Mouse (Mus musculus): ENCODE results near the gene Etfb. TPM values are rescaled to one million over a fixed set of nuclear protein-coding genes. Genes with fewer than 3 reads are reported as not detected.

Gene Etfb
- 101 and 105 TPM in 2 replicates for polyA plus RNA-seq (2012; rRNA removed)

GRCm38 (mm10) chr7:43443917-43444293 lies at the start of gene Etfb, which contains the start of gene Gm45233:
Etfb (plus strand) TSS chr7:43444083.
Gm45233 (plus strand) TSS chr7:43444128.

GRCm38 (mm10) chr7:43408131-43408553 lies 35.7 kb upstream of the Etfb start, which contains the start of gene Siglecg:
Siglecg (plus strand) TSS chr7:43408204.

GRCm38 (mm10) chr7:43427406-43427805 lies 16.5 kb upstream of the Etfb start, which contains the start of gene Lim2:
Lim2 (plus strand) TSS chr7:43427670.

GRCm38 (mm10) chr7:43436341-43437255 lies 7.3 kb upstream of the Etfb start, which contains the start of gene Nkg7:
Nkg7 (plus strand) TSS chr7:43437073.

GRCm38 (mm10) chr7:43440482-43440881 lies 3.4 kb upstream of the Etfb start, which contains the start of gene Cldnd2:
Cldnd2 (plus strand) TSS chr7:43440782.

GRCm38 (mm10) chr7:43462851-43463250 lies 19.0 kb downstream of the Etfb start, which contains the start of gene Vsig10l:
Vsig10l (plus strand) TSS chr7:43463151.

GRCm38 (mm10) chr7:43489631-43490125 lies 45.8 kb downstream of the Etfb start, which contains the start of gene Iglon5:
Iglon5 (minus strand) TSS chr7:43490075.

Other genes starting within 250 kb of the Etfb start
- 1.5 and 3.4 TPM in 2 replicates for gene Zfp715, start 130.8 kb upstream of the Etfb start, polyA plus RNA-seq (2012; rRNA removed)
- 2.6 and 3.5 TPM in 2 replicates for gene Siglecf, start 92.7 kb upstream of the Etfb start, polyA plus RNA-seq (2012; rRNA removed)
- 5.6 and 7.6 TPM in 2 replicates for gene Siglecg, start 35.9 kb upstream of the Etfb start, polyA plus RNA-seq (2012; rRNA removed)
- gene Lim2, start 16.4 kb upstream of the Etfb start, polyA plus RNA-seq (2012; rRNA removed), result not detected in 2 replicates
- gene Nkg7, start 7.0 kb upstream of the Etfb start, polyA plus RNA-seq (2012; rRNA removed), result 1.9 and 4.9 TPM in 2 replicates
- not detected in 2 replicates for gene Cldnd2, start 3.3 kb upstream of the Etfb start, polyA plus RNA-seq (2012; rRNA removed)
- gene Gm45233, start within 50 bp of the Etfb start, polyA plus RNA-seq (2012; rRNA removed), result 0.65 and 0.75 TPM in 2 replicates
- gene Vsig10l, start 19.1 kb downstream of the Etfb start, polyA plus RNA-seq (2012; rRNA removed), result 6.9 and 7.2 TPM in 2 replicates
- gene Iglon5, start 46.0 kb downstream of the Etfb start, polyA plus RNA-seq (2012; rRNA removed), result 3.8 and 4.3 TPM in 2 replicates
- not detected in 2 replicates for gene 4931406B18Rik, start 61.9 kb downstream of the Etfb start, polyA plus RNA-seq (2012; rRNA removed)
- gene Cd33, start 100.3 kb downstream of the Etfb start, polyA plus RNA-seq (2012; rRNA removed), result 5.0 and 5.9 TPM in 2 replicates
- 0.43 and 1.1 TPM in 2 replicates for gene Zfp658, start 118.2 kb downstream of the Etfb start, polyA plus RNA-seq (2012; rRNA removed)
- 0.48 and 0.83 TPM in 2 replicates for gene Zfp719, start 135.5 kb downstream of the Etfb start, polyA plus RNA-seq (2012; rRNA removed)
- not detected in 2 replicates for gene Zfp819, start 163.1 kb downstream of the Etfb start, polyA plus RNA-seq (2012; rRNA removed)
- gene Ceacam18, start 190.6 kb downstream of the Etfb start, polyA plus RNA-seq (2012; rRNA removed), result 4.5 and 5.2 TPM in 2 replicates
- gene Siglece, start 216.1 kb downstream of the Etfb start, polyA plus RNA-seq (2012; rRNA removed), result 2.0 TPM in 2 replicates
- 17.9 and 19.5 TPM in 2 replicates for gene Ctu1, start 227.9 kb downstream of the Etfb start, polyA plus RNA-seq (2012; rRNA removed)
- gene Klk14, start 246.3 kb downstream of the Etfb start, polyA plus RNA-seq (2012; rRNA removed), result 0.12 and 0.40 TPM in 2 replicates